In genomic region chr14:21252326-21252886, GRCm38 (mm10) we compare ENCODE assay signal across 9 mouse cellular contexts.
DNase-seq lines count a peak whose midpoint lies in the region; ATAC-seq and TF ChIP-seq lines count a peak whose summit lies in the region.
"Had no signal": no experiment of that assay in that cellular context is flagged by ENCODE, and none has a peak within 500 bp of the region (broad histone marks: within the 10 kb centered on the region; RNA-seq: fewer than 3 reads in every experiment).

No protein-coding gene starts in this region.

- no peak for TF ChIP-seq POLR2A in limb, embryonic 14.5 days (IDR thresholded peaks at IDR 0.05; ENCODE audit: borderline replicate concordance, extremely low read depth, insufficient read depth, insufficient read length)

- H3K36me3 ChIP-seq in kidney, embryonic 15.5 days, result no peaks in the 10 kb centered on the region
- no peaks in the 10 kb centered on the region for H3K36me3 ChIP-seq in limb, embryonic 14.5 days (ENCODE audit: control insufficient read depth, insufficient read depth, low read length)

- H3K9ac ChIP-seq in kidney, embryonic 15.5 days, result no peak overlapping the region
- no peak overlapping the region for H3K9ac ChIP-seq in limb, embryonic 14.5 days (ENCODE audit: low read depth, low read length, severe bottlenecking)

- 28% methylated on average over 7 of the region's 7 CpGs for WGBS in kidney, embryonic 15.5 days
- WGBS in limb, embryonic 14.5 days, result 7% methylated on average over 7 of the region's 7 CpGs

- no peak overlapping the region for H3K4me3 ChIP-seq in kidney, embryonic 15.5 days (replicated peaks)
- no peak overlapping the region for H3K4me3 ChIP-seq in limb, embryonic 14.5 days (replicated peaks; ENCODE audit: low read length)

- no peaks in the 10 kb centered on the region for H3K9me3 ChIP-seq in kidney, embryonic 15.5 days (replicated peaks)
- no peaks in the 10 kb centered on the region for H3K9me3 ChIP-seq in limb, embryonic 14.5 days (ENCODE audit: control insufficient read depth, low read length)

- H3K4me2 ChIP-seq in kidney, embryonic 15.5 days, result 0 out of 2 replicates have a peak overlapping the region, but pooled peaks have one; percentile 12
- peak overlapping the region; percentile 18; the same call in 1 of the 2 replicates for H3K4me2 ChIP-seq in limb, embryonic 14.5 days (replicated peaks; ENCODE audit: low read depth, low read length, severe bottlenecking)

- H3K27me3 ChIP-seq in kidney, embryonic 15.5 days, result no peaks in the 10 kb centered on the region
- no peaks in the 10 kb centered on the region for H3K27me3 ChIP-seq in limb, embryonic 14.5 days (ENCODE audit: control insufficient read depth, insufficient read depth, low read length)
- H3K27me3 ChIP-seq: Patski had no signal

- DNase-seq in adrenal gland, adult 8-10 months, result peak; percentile 35
- peak; percentile 39 for DNase-seq in cerebellum, adult 8-10 months
- peak; percentile 36 to 67 for DNase-seq in frontal cortex, adult 2 months (ENCODE audit: extremely low spot score in 1 of 2, low spot score in 1 of 2)
- DNase-seq in limb, embryonic 14.5 days (ENCODE audit: low spot score), result peak; percentile 85
- DNase-seq in right cerebral cortex, postnatal 10 days (ENCODE audit: low spot score in 2 of 2), result peak; percentile 71 to 84
- no peak for DNase-seq in c-Kit-positive CD71-positive TER-119-positive erythroid progenitor cells, embryonic 14.5 days (ENCODE audit: low spot score)
- DNase-seq in testis, postnatal 14 days (ENCODE audit: low spot score), result no peak

- peak; percentile 49; the same call in 1 of the 2 replicates for ATAC-seq in kidney, embryonic 15.5 days (replicated peaks; ENCODE audit: low FRiP score)
- ATAC-seq in limb, embryonic 14.5 days (ENCODE audit: low FRiP score, low read depth), result peak; percentile 77
- ATAC-seq: Patski had no signal

- peak overlapping the region; percentile 71 for H3K27ac ChIP-seq in kidney, embryonic 15.5 days
- peak overlapping the region; percentile 35; the same call in 1 of the 2 replicates for H3K27ac ChIP-seq in limb, embryonic 14.5 days (replicated peaks; ENCODE audit: low read depth, low read length)

- H3K4me1 ChIP-seq in kidney, embryonic 15.5 days, result peaks cover 13% of the 10 kb centered on the region
- H3K4me1 ChIP-seq in limb, embryonic 14.5 days (ENCODE audit: control insufficient read depth, insufficient read depth, low read length), result peaks cover 17% of the 10 kb centered on the region

Comparison
In these comparisons a context has a peak if more than half of its experiments do, and no peak if none do; other contexts are left out.
1. DNase-seq: peak in adrenal gland, adult 8-10 months (single experiment), cerebellum, adult 8-10 months (single experiment), frontal cortex, adult 2 months (2 of 2), limb, embryonic 14.5 days (single experiment) and right cerebral cortex, postnatal 10 days (2 of 2); none in c-Kit-positive CD71-positive TER-119-positive erythroid progenitor cells, embryonic 14.5 days (single experiment) and testis, postnatal 14 days (single experiment).